Mouse (Mus musculus): ENCODE measurements around the gene Gpr173. TPM values are rescaled to one million over a fixed set of nuclear protein-coding genes. Genes with fewer than 3 reads are reported as not detected.

The Gpr173 gene
- polyA plus RNA-seq, 2 experiments = 4.5 to 13.0 TPM

DNA sequence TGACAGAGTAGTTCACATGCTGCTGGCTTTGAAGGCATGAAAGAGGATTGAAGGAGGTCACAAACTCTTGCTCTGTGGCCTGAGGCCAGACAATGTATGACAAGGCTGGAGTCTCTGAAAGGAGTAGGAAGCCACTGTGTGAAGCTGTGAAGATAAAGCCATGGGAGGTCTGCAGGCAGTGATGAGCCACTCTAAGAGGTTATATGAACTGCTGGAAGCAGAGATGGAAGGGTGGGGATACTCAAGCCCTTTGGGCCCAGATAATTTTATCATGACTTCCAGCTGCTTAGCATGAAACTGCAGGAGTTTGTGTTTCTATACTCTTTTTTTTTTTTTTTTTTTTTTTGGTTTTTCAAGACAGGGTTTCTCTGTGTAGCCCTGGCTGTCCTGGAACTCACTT is 61.1 kb downstream of the Gpr173 start:
- Histone ChIP-seq H3K27ac (replicated peaks; ENCODE audit: low read depth, low read length) (no peak overlapping the region), H3K4me3 (replicated peaks; ENCODE audit: low read length) (no peak overlapping the region), H3K27me3 (ENCODE audit: control insufficient read depth, insufficient read depth, low read length) (no peaks in the 10 kb centered on the region), H3K9me3 (ENCODE audit: control insufficient read depth, low read length) (no peaks in the 10 kb centered on the region), H3K9ac (ENCODE audit: low read depth, low read length, severe bottlenecking) (no peak overlapping the region), H3K4me1 (ENCODE audit: control insufficient read depth, insufficient read depth, low read length) (no peaks in the 10 kb centered on the region), H3K36me3 (ENCODE audit: control insufficient read depth, insufficient read depth, low read length) (no peaks in the 10 kb centered on the region), H3K4me2 (replicated peaks; ENCODE audit: low read depth, low read length, severe bottlenecking) (no peak overlapping the region)
- ATAC-seq (ENCODE audit: low FRiP score, low read depth) = no peak
- DNase-seq (ENCODE audit: low spot score) = no peak
- TF ChIP-seq POLR2A (IDR thresholded peaks at IDR 0.05; ENCODE audit: borderline replicate concordance, extremely low read depth, insufficient read depth, insufficient read length) = no peak

DNA sequence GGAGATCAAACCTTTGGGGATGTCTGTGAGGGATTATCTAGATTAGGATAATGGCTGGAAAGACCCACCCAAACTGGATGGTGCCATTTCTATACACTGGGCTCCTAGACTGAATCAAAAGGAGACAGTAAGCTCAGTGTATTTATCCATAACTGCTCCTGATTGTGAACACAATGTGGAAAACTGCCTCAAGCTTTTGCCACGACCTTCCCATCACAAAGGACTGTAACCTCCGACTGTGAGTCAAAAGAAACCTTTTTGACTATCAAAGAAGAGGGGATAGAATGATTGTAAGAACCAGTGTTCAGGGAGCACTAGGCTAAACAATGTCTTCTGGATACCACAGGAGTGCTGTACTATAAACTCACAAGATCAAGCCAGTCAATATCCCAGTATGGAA is 62.3 kb downstream of the Gpr173 start:
- no peaks in the 10 kb centered on the region; the same call in 1 of the 2 replicates for H3K27me3 ChIP-seq (ENCODE audit: control insufficient read depth, insufficient read depth, low read length)
- no peak for DNase-seq (ENCODE audit: low spot score)
- H3K4me3 ChIP-seq (replicated peaks; ENCODE audit: low read length) = no peak overlapping the region
- no peaks in the 10 kb centered on the region for H3K4me1 ChIP-seq (ENCODE audit: control insufficient read depth, insufficient read depth, low read length)
- no peak overlapping the region for H3K27ac ChIP-seq (replicated peaks; ENCODE audit: low read depth, low read length)
- no peaks in the 10 kb centered on the region for H3K36me3 ChIP-seq (ENCODE audit: control insufficient read depth, insufficient read depth, low read length)
- no peaks in the 10 kb centered on the region for H3K9me3 ChIP-seq (ENCODE audit: control insufficient read depth, low read length)
- no peak for TF ChIP-seq POLR2A (IDR thresholded peaks at IDR 0.05; ENCODE audit: borderline replicate concordance, extremely low read depth, insufficient read depth, insufficient read length)
- no peak for ATAC-seq (ENCODE audit: low FRiP score, low read depth)
- 69% methylated on average over 2 of the region's 2 CpGs for WGBS
- no peak overlapping the region for H3K4me2 ChIP-seq (replicated peaks; ENCODE audit: low read depth, low read length, severe bottlenecking)
- no peak overlapping the region for H3K9ac ChIP-seq (ENCODE audit: low read depth, low read length, severe bottlenecking)

Other genes starting within 250 kb of the Gpr173 start
- 9.1 and 11.5 TPM in 2 replicates for gene Iqsec2, start 224.4 kb downstream of the Gpr173 start, polyA plus RNA-seq (2012; rRNA removed)
- 4.3 TPM in 2 replicates for gene Iqsec2, start 224.4 kb downstream of the Gpr173 start, polyA plus RNA-seq (2014; fragmentation: Nextera tagmentation; extraction: Ambion mirVana)
- gene Kdm5c, start 135.7 kb downstream of the Gpr173 start, polyA plus RNA-seq (2012; rRNA removed) = 48.2 and 56.7 TPM in 2 replicates
- 24.9 and 41.3 TPM in 2 replicates for gene Kdm5c, start 135.7 kb downstream of the Gpr173 start, polyA plus RNA-seq (2014; fragmentation: Nextera tagmentation; extraction: Ambion mirVana)
- gene Kantr, start 41.2 kb downstream of the Gpr173 start, polyA plus RNA-seq (2012; rRNA removed) = 17.9 and 23.1 TPM in 2 replicates
- gene Kantr, start 41.2 kb downstream of the Gpr173 start, polyA plus RNA-seq (2014; fragmentation: Nextera tagmentation; extraction: Ambion mirVana) = 13.1 and 17.8 TPM in 2 replicates
- gene Tspyl2, start 26.3 kb downstream of the Gpr173 start, polyA plus RNA-seq (2012; rRNA removed) = 81.3 and 113 TPM in 2 replicates
- gene Tspyl2, start 26.3 kb downstream of the Gpr173 start, polyA plus RNA-seq (2014; fragmentation: Nextera tagmentation; extraction: Ambion mirVana) = 24.0 and 24.2 TPM in 2 replicates
- not detected in 2 replicates for gene Cldn34a, start 194.6 kb upstream of the Gpr173 start, polyA plus RNA-seq (2012; rRNA removed)
- not detected in 2 replicates for gene Cldn34a, start 194.6 kb upstream of the Gpr173 start, polyA plus RNA-seq (2014; fragmentation: Nextera tagmentation; extraction: Ambion mirVana)

Measured in limb, embryonic 14.5 days (tissue).